Mouse (Mus musculus): ENCODE measurements around the gene Mpzl3. TPM values are rescaled to one million over a fixed set of nuclear protein-coding genes. Genes with fewer than 3 reads are reported as not detected.

Gene Mpzl3
- polyA plus RNA-seq, 1 experiment from 2014 or later = 3.1 TPM

- POLR2A ChIA-PET = no interaction called here
- peaks cover 50% of the 10 kb centered on the region for H3K27me3 ChIP-seq
- DNase-seq (ENCODE audit: low read depth, low spot score) (no peak), ATAC-seq (no peak)
- in situ Hi-C loops (cut with MboI; ENCODE audit: low pct_unique_long_range_greater_than_20kb) = no loop called here
- CTCF ChIA-PET = interaction anchor here (1.6 to 2.5 kb wide), 3 partner anchors 11 to 29 kb away, joined by 3 to 6 read pairs (median 5); no protein-coding TSS in a partner anchor
- no peak for TF ChIP-seq CTCF (IDR thresholded peaks at IDR 0.05)
These were observed 67.3 kb downstream of the Mpzl3 start for GRCm38 (mm10) chr9:45122209-45122761.

- DNase-seq (ENCODE audit: low read depth, low spot score) (no peak), ATAC-seq (no peak)
- ChIA-PET POLR2A (no interaction called here), CTCF (no interaction called here)
- TF ChIP-seq CTCF (IDR thresholded peaks at IDR 0.05) = no peak
- in situ Hi-C loops (cut with MboI; ENCODE audit: low pct_unique_long_range_greater_than_20kb) = loop anchor here (25.0 kb wide), 2 partner anchors 288 to 463 kb away; partner anchors contain the start of gene Treh
- H3K27me3 ChIP-seq = peaks cover 31% of the 10 kb centered on the region
These were observed 70.2 kb downstream of the Mpzl3 start for GRCm38 (mm10) chr9:45125211-45125610.

GRCm38 (mm10) chr9:45126941-45127340, 72.0 kb downstream of the Mpzl3 start:
- no peak for TF ChIP-seq CTCF (IDR thresholded peaks at IDR 0.05)
- CTCF ChIA-PET = no interaction called here
- POLR2A ChIA-PET = no interaction called here
- H3K27me3 ChIP-seq = peaks cover 32% of the 10 kb centered on the region
- in situ Hi-C loops (cut with MboI; ENCODE audit: low pct_unique_long_range_greater_than_20kb) = loop anchor here (25.0 kb wide), 2 partner anchors 290 to 465 kb away; partner anchors contain the start of gene Treh
- no peak for ATAC-seq
- DNase-seq (ENCODE audit: low read depth, low spot score) = no peak

Other genes starting within 250 kb of the Mpzl3 start
- 22.2 TPM for gene Kmt2a, start 173.9 kb upstream of the Mpzl3 start, polyA plus RNA-seq (2021)
- gene Atp5l, start 134.4 kb upstream of the Mpzl3 start, polyA plus RNA-seq (2021) = 440 TPM
- 44.1 TPM for gene Ube4a, start 89.6 kb upstream of the Mpzl3 start, polyA plus RNA-seq (2021)
- gene Cd3g, start 74.8 kb upstream of the Mpzl3 start, polyA plus RNA-seq (2021) = not detected
- gene Cd3d, start 73.4 kb upstream of the Mpzl3 start, polyA plus RNA-seq (2021) = not detected
- gene Cd3e, start 45.6 kb upstream of the Mpzl3 start, polyA plus RNA-seq (2021) = not detected
- gene Mpzl2, start 15.4 kb upstream of the Mpzl3 start, polyA plus RNA-seq (2021) = not detected
- gene Jaml, start 24.0 kb downstream of the Mpzl3 start, polyA plus RNA-seq (2021) = not detected
- not detected for gene Scn2b, start 62.6 kb downstream of the Mpzl3 start, polyA plus RNA-seq (2021)
- not detected for gene Scn4b, start 83.2 kb downstream of the Mpzl3 start, polyA plus RNA-seq (2021)
- not detected for gene BC049352, start 126.8 kb downstream of the Mpzl3 start, polyA plus RNA-seq (2021)
- not detected for gene Tmprss4, start 148.9 kb downstream of the Mpzl3 start, polyA plus RNA-seq (2021)
- gene Il10ra, start 214.0 kb downstream of the Mpzl3 start, polyA plus RNA-seq (2021) = not detected